Mouse (Mus musculus) cerebellum, adult 2 months (tissue): ENCODE measurements around the gene Cep68.

Experiments
- CTCF ChIP-seq: fragments of 200-500 bp; IDR thresholded peaks from 2 replicates; pipeline ENCODE4 v1.5.1; 2011; ENCODE audit warnings: low read depth, mild to moderate bottlenecking, control low read depth, low read length, moderate library complexity, borderline replicate concordance; ENCODE audit not compliant: insufficient read depth
- POLR2A ChIP-seq: fragments of 200-500 bp; IDR thresholded peaks from 2 replicates; pipeline ENCODE4 v1.6.1; 2011; ENCODE audit warnings: low read length, control low read depth, borderline replicate concordance; ENCODE audit not compliant: insufficient read depth

DNA sequence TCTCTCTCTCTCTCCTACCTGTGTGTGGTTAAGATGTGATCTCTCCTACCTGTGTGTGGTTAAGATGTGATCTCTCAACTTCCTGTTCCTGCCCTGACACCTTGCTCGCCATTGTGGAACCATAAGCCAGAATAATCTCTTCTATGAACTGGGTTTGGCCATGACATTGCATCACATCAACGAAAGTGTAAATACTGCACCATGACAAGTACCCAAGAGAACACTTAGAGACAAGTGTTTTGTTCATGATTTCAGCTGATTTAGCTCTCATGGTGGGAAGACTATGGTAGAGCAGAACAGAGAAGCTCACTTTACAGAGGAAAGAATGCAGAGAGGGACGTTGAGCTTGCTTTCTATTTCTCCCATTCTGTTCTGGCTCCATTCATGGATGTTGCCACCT lies 35.2 kb upstream of the Cep68 start:
- TF ChIP-seq POLR2A = no peak
- no peak for TF ChIP-seq CTCF
